Comparison of ENCODE assay signal across 9 mouse cellular contexts in genomic region chr2:162682674-162683073, GRCm38 (mm10). TPM values are rescaled to one million over a fixed set of nuclear protein-coding genes. Genes with fewer than 3 reads are reported as not detected.
A peak's percentile ranks its signal among the peaks of the same experiment; 100 is the strongest.
DNase-seq lines count a peak whose midpoint lies in the region; TF ChIP-seq lines count a peak whose summit lies in the region.
"Had no signal": no experiment of that assay in that cellular context is flagged by ENCODE, and none has a peak within 500 bp of the region (broad histone marks: within the 10 kb centered on the region; RNA-seq: fewer than 3 reads in every experiment).

No protein-coding gene starts in this region.

- TF ChIP-seq CTCF in embryonic fibroblast, embryonic 13.5 days (IDR thresholded peaks at IDR 0.05; ENCODE audit: borderline replicate concordance, insufficient read depth, low read length), result 0 out of 2 replicates have a peak, but pooled peaks have one; percentile 30

- peak; percentile 9 for DNase-seq in gastrocnemius, adult 18-20 months (ENCODE audit: low spot score)
- no peak for DNase-seq in gastrocnemius, adult 8-10 months (ENCODE audit: low spot score in 2 of 2)
- peak; percentile 31 for DNase-seq in urinary bladder, postnatal 25 days (ENCODE audit: low spot score)
- no peak for DNase-seq in urinary bladder, postnatal 4 days (ENCODE audit: low spot score in 2 of 2)
- peak; percentile 43 to 70 for DNase-seq in kidney, postnatal 36 days
- DNase-seq in lung, postnatal 25 days (ENCODE audit: low spot score), result peak; percentile 9
- peak; percentile 3 for DNase-seq in thymus, postnatal 25 days

- H3K27ac ChIP-seq in embryonic fibroblast, embryonic 13.5 days (ENCODE audit: insufficient read depth, low read length), result no peak overlapping the region
- H3K27ac ChIP-seq: neural tube, embryonic 13.5 days had no signal

- no peaks in the 10 kb centered on the region for H3K4me1 ChIP-seq in embryonic fibroblast, embryonic 13.5 days (ENCODE audit: control insufficient read depth, insufficient read depth, low read length)
- H3K4me1 ChIP-seq: neural tube, embryonic 13.5 days had no signal

- no peak for TF ChIP-seq POLR2A in embryonic fibroblast, embryonic 13.5 days (IDR thresholded peaks at IDR 0.05; ENCODE audit: low read depth, low read length)

- H3K4me3 ChIP-seq in embryonic fibroblast, embryonic 13.5 days (ENCODE audit: insufficient read depth, low read length), result no peak overlapping the region
- H3K4me3 ChIP-seq: neural tube, embryonic 13.5 days had no signal

RNA-seq across cellular contexts. Expression of gene Ptprt, which starts 21.7 kb away (rescaled TPM):
- total RNA-seq in gastrocnemius, adult 18-20 months (2021), result under 1 TPM; 0.16 to 0.19 TPM
- total RNA-seq in gastrocnemius, adult 8-10 months (2022), result under 1 TPM; 0.07 to 0.51 (median 0.21) TPM
- 0.44 TPM in 1 of 2 replicates, not detected in the other for polyA plus RNA-seq in embryonic fibroblast, embryonic 13.5 days (2011; ENCODE audit: insufficient read length, low read depth, missing spikeins)

Comparison
In these comparisons a context has a peak if more than half of its experiments do, and no peak if none do; other contexts are left out.
1. DNase-seq: peak in gastrocnemius, adult 18-20 months (single experiment), urinary bladder, postnatal 25 days (single experiment), kidney, postnatal 36 days (2 of 2), lung, postnatal 25 days (single experiment) and thymus, postnatal 25 days (single experiment); none in gastrocnemius, adult 8-10 months (0 of 2) and urinary bladder, postnatal 4 days (0 of 2).